Mouse (Mus musculus) left cerebral cortex, adult 9 months (tissue): ENCODE results near the gene Lsm14b.

Experiments
- DNase-seq, 2 experiments: peaks; one replicate each; pipeline ENCODE4 v3.0.0; 2022; ENCODE audit warnings: low spot score in 2 of 2

Gene Lsm14b

DNA sequence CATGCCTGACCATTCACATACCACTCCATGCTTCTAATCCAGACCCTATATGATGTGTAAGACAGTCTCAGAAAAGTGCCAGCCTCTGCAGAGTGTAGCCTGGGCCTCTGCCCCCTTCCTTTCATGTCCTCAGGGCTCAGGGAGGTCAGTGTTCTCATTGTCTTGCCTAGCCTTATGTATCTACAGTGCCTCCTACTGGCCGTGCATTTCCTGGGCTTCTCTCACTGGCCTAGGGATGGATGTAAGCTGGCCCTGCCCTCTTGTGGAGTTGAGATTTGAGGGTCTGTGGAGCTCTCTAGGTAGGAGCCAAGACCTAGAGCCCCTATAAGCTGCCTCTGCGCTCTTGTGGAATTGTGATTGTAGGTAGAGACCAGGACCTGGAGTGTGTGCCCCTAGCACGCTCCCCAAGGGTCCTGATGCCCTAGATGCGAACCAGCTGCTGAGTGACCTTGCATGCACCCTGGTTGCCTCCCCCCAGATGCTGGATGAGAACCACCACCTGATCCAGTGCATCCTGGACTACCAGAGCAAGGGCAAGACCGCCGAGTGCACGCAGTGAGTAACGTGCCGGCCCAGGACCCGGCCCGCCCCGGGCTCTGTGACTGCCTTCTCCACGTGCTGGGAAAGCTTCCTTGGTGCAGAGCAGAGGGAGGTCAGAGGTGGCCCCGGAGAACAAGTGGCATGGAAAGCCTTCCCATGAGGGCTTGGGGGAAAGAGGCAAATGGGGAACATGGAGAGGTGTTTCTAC is 27.4 kb downstream of the Lsm14b start:
- DNase-seq, result no peak

DNA sequence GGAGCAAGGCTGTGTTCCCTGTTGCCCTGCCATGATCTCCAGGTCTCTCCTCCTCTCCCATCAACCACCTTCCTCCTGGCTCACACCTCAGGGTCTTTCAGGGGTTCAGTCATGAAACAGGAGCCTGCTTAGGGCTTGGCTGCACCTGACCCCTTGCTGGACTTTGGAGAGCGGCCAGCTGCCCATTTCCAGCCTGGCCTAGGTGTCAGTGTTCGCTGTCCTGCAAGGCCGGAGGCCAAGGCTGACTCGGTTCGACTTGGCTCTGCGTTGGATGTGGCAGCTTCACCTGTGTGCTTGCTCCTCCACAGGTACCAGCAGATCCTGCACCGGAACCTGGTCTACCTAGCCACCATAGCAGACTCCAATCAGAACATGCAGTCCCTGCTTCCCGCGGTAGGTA is 28.2 kb downstream of the Lsm14b start:
- DNase-seq, result no peak

DNA sequence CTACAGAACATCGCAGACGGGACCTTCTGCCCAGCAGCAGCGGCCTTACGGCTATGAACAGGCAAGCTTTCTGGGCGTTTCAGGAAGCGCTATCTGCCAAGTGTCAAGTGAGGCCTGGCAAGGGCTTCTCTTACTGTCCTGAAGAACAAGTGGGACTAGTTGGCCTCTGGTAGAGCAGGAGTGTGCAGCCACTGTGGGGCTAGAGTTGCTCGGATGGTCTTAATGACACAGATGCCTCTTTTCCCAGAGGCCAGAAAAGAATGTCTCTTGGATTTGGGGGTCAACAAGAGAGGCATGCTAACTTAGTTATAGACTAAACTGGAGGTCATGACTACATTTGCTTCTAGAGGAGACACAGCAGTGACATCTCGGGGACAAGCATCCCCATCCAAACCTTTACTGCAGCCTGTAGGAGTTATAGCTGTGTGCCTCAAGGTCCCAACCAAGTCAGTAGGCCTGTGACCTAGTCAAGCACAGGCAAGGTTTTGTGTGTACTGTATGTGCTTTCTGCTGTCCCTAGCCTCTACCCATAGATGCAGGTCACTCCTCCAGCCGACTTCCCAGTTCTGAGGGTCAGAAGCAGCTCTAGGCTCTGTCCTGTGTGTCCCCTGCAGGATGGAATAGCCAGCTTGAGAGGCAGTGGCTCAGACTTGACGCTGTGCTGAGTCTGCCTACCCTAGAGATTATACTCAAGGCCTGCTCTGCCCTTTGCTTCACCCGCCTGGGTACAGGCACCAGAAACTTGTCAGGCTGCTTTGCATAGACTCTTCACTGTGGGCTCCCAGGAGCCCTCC is 38.7 kb downstream of the Lsm14b start:
- DNase-seq, result no peak

DNA sequence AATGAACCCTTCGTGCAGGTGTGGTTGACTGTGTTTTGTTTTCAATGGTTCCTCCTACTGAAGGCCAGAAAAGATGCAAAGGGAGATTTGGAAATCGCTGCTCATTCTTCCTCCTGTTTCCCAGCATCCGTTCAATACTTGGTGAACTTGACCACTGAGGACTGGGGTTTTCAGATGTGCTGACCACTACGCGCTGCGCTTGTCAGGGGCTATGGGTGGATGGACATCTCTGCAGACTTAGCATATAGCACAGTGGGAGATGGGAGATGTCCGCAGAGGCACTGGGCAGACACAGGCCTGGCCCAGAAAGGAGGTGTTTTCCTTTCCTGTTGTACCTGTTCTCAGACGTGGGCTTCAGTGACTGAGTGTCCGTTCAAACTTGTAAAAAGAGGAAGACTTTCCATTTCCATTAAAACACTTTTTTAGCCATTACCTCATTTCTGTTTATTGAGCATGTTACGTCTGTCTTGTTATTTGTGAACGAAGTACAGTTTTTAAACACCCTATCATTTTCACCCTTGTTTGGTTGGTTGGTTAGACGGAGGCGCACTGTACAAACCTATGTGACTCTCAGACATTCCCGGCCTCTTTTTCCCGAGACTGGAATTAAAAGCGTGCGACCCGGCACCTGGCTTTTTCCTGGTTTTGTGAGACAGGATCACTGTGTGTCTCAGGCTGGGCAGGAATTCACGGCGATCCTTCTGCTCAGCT is 45.1 kb downstream of the Lsm14b start:
- DNase-seq, result no peak

DNA sequence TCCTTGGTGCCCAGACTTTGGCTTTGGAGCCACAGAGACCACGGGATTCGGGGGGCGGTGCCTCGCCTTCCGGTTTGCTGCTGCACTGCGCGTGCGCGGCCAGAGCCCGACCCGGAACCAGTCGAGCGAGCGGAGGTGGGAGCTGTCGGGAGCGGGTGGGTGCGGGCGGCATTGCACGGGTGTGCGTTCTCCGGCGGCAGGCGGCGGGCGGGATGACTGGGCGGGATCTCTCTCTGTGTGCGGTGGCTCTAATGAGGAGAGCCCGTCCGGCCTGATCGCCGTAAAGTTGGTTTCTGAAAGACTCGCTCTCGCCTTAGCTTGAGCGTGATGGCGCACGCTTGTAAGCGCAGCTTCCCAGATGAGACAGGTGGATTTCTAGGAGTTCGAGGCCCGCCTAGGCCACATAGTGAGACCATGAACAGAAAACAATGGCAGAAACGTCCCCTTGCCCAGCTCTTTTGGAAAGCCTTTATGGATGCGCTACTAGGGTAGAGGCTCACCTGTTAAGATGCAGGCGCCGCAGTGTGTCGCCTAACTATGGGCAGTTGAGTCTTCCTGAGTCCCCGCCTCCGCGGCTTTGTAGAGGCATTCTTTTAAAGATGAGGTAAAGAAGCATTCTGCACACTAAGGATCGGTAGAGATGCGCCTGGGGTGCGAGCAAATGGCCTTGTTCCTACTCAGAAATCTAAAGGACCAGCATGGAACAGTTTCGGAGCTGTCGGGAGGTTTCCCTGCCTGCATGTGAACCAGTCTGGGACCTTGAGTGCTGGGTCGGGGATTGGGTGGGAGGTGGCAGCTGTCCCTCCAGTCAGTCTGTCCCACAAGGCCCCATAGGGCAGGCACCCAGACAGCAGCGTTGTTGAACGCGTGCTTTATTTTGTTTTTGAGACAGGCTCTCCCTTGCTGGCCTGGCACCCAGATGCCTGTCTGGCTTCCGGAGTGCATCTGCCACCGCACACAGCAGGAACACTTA is 46.0 kb downstream of the Lsm14b start, which contains the start of gene Mtg2:
Gene Mtg2, plus strand, starts transcription at position 108 of the 973 bp plus-strand sequence.
- peak; percentile 88 to 96 for DNase-seq

DNA sequence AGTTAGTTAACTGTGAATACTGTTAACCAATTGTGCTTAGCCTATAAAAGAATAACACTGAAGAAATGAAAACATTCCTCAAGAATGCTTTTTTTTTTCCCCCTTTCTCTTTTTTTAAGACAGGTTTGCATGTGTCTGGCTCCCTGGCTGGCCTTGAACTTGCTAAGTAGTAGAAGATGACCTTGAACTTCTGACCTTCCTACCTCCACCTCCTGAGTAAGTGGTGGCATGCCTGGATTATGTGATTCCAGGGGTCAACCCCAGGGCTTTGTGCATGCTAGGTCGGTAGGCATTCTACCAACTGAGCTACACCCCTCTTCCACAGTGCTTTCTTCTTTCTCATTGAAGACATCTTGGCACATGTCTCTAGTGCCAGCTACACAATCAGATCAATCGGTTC is 46.9 kb downstream of the Lsm14b start:
- DNase-seq, result no peak

DNA sequence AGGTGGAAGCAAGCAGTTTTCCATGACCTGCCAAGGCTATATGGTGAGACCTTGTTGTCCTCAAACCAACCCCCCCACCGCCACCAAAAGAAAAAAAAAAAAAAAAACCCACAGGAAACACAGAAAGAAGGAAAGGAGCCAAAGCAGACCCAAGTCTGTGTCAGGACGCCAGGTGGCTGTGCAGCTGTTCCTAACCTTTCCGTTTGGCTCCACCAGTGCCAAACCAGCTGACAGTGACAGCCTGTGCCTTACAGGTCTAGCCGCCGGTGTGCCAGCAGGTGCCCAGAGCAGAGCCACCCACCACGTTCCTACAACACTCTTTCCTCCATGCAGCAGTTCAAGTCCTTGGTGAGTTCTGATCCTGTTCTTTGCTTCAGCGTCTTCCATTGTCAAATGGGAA is 48.1 kb downstream of the Lsm14b start:
- no peak for DNase-seq

DNA sequence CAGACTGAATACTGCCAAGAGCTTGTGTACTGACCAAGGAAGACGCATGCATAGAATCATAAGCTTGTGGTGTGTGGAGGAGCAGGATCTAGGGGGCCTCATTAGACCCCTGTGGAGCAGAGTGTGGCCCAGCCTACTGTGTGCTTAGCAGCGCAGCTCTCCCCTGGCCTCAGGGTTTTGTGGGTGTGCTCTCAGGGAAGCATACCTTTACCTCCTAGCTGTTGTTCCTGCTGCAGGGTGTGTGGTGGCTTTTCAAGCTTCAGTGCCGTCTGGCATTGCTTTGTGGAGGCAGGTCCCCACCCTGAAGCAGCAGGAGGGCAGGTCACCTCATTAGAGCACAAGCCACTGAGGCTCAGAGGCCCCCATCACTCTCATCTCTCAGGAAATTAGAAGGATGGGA is 52.8 kb downstream of the Lsm14b start:
- no peak for DNase-seq

DNA sequence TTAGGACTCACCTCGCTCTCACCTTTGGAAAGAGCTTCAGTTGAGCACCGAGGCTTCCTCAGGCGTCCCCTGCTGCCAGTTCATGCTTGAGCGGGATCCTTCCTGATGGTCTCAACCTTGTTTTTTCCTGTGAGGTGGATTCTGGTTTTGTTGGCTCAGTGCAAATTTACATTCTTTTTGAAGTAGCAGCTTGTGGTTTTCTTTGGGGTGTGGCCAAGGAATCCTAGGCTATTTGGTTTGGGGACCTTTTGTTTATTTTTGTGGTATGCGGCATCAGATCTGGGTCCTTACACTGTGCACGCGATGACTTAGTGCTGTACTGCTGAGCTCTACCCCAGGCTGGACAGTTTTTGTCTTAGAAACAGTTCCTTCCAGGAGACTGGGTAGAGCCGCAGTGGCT is 55.9 kb downstream of the Lsm14b start:
- no peak for DNase-seq

DNA sequence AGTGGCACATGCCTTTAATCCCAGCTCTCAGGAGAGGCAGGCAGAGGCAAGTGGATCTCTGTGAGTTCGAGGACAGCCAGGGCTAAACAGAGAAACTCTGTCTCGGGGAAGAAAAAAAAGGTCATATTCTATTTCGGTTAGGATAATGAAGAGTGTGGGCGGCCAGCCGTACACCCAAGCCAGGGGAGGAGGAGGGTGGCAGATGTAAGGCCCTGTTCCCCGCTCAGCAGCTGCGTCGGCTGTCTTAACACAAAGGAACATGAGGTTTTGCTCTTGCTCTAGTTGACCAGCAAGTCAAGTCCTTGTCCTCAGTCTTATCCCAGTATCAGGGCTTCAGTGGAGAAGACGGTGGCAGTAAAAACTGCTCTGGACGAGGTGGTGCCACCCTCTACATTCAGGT is 58.3 kb downstream of the Lsm14b start:
- DNase-seq, result no peak

DNA sequence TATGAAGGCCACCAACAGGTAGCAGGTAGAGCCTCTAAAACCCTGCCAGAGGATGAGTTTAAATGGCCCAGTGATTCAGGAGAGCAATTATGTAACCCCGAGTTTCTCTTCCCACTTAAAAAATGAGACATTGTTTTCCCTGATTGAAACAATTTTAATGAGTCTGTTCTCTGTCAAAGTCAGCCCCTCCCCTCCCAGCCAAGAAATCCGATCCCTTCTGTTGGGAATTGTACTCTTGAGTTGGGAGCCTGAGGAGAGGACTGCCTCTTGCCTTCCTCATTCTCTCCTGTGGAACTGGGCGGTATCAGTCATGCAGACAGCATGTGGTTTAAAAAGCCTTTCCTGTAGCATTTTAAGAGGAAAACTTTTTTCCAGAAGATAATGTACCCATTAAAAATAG is 59.8 kb downstream of the Lsm14b start:
- no peak for DNase-seq
